Mouse (Mus musculus) G1E (cell line): ENCODE data around the gene Smyd5. TPM values are rescaled to one million over a fixed set of nuclear protein-coding genes. Genes with fewer than 3 reads are reported as not detected.

Source experiments
- ATAC-seq: 2 replicates; pipeline ENCODE4 v1.8.0; 2016; ENCODE audit warnings: mild to moderate bottlenecking; ENCODE audit not compliant: insufficient number of reproducible peaks, poor library complexity, low FRiP score, severe bottlenecking; ENCODE audit errors: extremely low read depth
- DNase-seq: peaks from one replicate; pipeline ENCODE4 v3.0.0; 2012; ENCODE audit warnings: low spot score
- H3K27me3 ChIP-seq: 2 replicates; pipeline ENCODE4 v1.6.1; 2012; ENCODE audit warnings: mild to moderate bottlenecking, low read length, inconsistent platforms; ENCODE audit not compliant: insufficient read depth
- H3K36me3 ChIP-seq: replicated peaks from 2 replicates; pipeline ENCODE3; 2012; ENCODE audit warnings: mild to moderate bottlenecking, inconsistent platforms
- H3K4me1 ChIP-seq: 2 replicates; pipeline ENCODE4 v1.6.1; 2012; ENCODE audit warnings: low read depth, low read length, inconsistent platforms, mixed read lengths; ENCODE audit not compliant: insufficient read depth
- H3K4me3 ChIP-seq: 2 replicates; pipeline ENCODE4 v1.5.1; 2012; ENCODE audit warnings: low read depth, mild to moderate bottlenecking, inconsistent platforms, low read length, moderate library complexity, mixed read lengths
- H3K9me3 ChIP-seq: replicated peaks from 2 replicates; pipeline ENCODE4 v1.6.1; 2012; ENCODE audit warnings: inconsistent platforms
- CTCF ChIP-seq: IDR thresholded peaks from 2 replicates; pipeline ENCODE4 v1.5.1; 2012; ENCODE audit warnings: low read depth, low read length, inconsistent platforms, mixed read lengths
- GATA1 ChIP-seq: IDR thresholded peaks from 2 replicates; pipeline ENCODE4 v1.6.1; 2012; ENCODE audit warnings: borderline replicate concordance, low read length, inconsistent platforms, mixed read lengths
- GATA2 ChIP-seq: IDR thresholded peaks from 2 replicates; pipeline ENCODE4 v1.6.1; 2012; ENCODE audit warnings: low read depth, low read length, inconsistent platforms, borderline replicate concordance
- POLR2AphosphoS5 ChIP-seq: IDR thresholded peaks from 2 replicates; pipeline ENCODE4 v1.6.1; 2012; ENCODE audit warnings: low read depth, low read length, inconsistent platforms; ENCODE audit not compliant: insufficient replicate concordance
- TAL1 ChIP-seq: conservative IDR thresholded peaks from 2 replicates; pipeline ENCODE4 v1.6.1; 2012; ENCODE audit warnings: low read depth, low read length, inconsistent platforms, mixed read lengths
- polyA plus RNA-seq: library from polyadenylated mRNA; stranded (reverse); fragments of >175 nt; gene quantifications from 2 replicates; pipeline ENCODE4 v1.2.3, GENCODE M21; 2012
- total RNA-seq, 2 experiments: library from RNA; stranded (forward) in 1 of 2; stranded (reverse) in 1 of 2; fragments of 200-1000 nt in 1 of 2; fragments of >200 nt in 1 of 2; fragmentation: Nextera tagmentation in 1 of 2; gene quantifications; 2 replicates each; pipeline ENCODE4 v1.2.3; 2014 to 2017

Smyd5 gene
- total and polyA plus RNA-seq, 3 experiments: 33.1 to 36.7 (median 35.9) TPM

DNA sequence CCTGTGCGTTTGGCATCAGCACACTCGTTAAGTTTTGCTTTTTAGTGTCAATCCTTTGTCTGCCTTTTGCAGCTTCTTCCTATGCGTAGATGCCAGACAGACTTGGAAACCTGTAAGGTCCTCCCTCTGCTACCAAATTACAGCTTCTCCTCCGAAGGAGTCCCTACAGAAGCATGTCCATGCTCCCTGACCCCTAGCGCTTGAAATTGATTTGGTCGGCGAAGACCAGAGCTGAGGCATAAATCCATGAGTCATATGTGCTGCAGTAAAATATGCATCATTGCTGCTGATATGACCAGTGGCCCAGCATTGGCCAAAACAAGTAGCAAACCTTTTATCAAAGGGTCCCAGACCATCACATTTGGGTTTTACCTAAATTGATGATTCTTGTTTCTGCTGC, 21.0 kb downstream of the Smyd5 start:
- Histone ChIP-seq H3K27me3 (no peaks in the 10 kb centered on the region), H3K4me1 (peaks cover 63% of the 10 kb centered on the region), H3K36me3 (peaks cover 64% of the 10 kb centered on the region), H3K4me3 (peak overlapping the region; percentile 94), H3K9me3 (no peaks in the 10 kb centered on the region)
- ATAC-seq: no peak
- no peak for DNase-seq
- TF ChIP-seq GATA2 (no peak), CTCF (no peak), POLR2AphosphoS5 (no peak), TAL1 (no peak), GATA1 (no peak)

DNA sequence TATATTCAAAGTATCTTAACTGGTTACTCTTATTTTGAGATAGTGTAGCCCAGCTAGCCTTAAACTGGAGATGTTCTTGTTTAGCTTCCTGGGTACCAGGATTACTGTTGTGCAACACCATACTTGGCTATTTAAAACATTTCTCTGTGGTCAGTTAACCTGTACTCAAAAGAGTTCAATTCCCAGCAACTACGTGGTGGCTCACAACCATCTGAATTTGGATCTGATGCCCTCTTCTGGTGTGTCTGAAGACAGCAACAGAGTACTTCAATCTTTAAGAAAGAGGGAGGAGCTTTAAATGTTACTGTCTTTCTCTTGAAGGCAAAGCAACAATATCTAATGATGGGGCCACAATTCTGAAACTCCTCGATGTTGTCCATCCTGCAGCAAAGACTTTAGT, 27.8 kb downstream of the Smyd5 start:
- H3K27me3 ChIP-seq: no peaks in the 10 kb centered on the region
- peaks cover 34% of the 10 kb centered on the region for H3K4me1 ChIP-seq
- no peak for DNase-seq
- no peaks in the 10 kb centered on the region for H3K9me3 ChIP-seq
- H3K4me3 ChIP-seq: no peak overlapping the region
- no peak for TF ChIP-seq GATA1
- no peak for TF ChIP-seq POLR2AphosphoS5
- TF ChIP-seq TAL1: no peak
- no peak for TF ChIP-seq CTCF
- no peak for TF ChIP-seq GATA2
- no peak for ATAC-seq
- H3K36me3 ChIP-seq: peaks cover 92% of the 10 kb centered on the region

DNA sequence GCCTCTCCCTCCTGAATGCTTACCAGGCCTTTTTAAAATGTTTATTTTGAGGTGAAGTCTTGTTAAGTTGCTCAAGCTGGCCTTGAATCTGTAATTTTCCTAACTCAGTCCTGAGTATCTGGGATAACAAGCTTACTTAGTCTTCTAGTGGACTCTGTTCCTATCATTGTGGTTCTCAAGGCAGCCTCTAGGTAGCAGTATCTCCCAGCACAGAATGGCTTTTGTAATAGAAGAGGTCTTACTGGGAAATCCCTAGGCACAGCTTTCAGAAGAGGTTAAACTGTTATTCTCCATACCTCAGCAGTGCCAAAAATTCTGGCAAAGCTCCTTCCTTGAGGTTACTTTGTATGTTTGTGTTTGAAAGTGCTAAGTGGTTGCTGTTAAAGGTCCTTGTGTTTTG, 33.6 kb downstream of the Smyd5 start:
- no peaks in the 10 kb centered on the region for H3K9me3 ChIP-seq
- no peak overlapping the region for H3K4me3 ChIP-seq
- no peak for TF ChIP-seq GATA2
- no peak for TF ChIP-seq GATA1
- TF ChIP-seq POLR2AphosphoS5: no peak
- TF ChIP-seq TAL1: no peak
- TF ChIP-seq CTCF: no peak
- H3K27me3 ChIP-seq: no peaks in the 10 kb centered on the region
- ATAC-seq (no peak), DNase-seq (no peak)
- H3K4me1 ChIP-seq: peaks cover 3% of the 10 kb centered on the region; the same call in 1 of the 2 replicates
- H3K36me3 ChIP-seq: peaks cover 98% of the 10 kb centered on the region

GRCm38 (mm10) chr6:85469660-85470430, 38.1 kb downstream of the Smyd5 start:
- Histone ChIP-seq H3K4me3 (no peak overlapping the region), H3K27me3 (peaks cover 23% of the 10 kb centered on the region; the same call in 1 of the 2 replicates), H3K4me1 (peaks cover 3% of the 10 kb centered on the region; the same call in 1 of the 2 replicates), H3K9me3 (no peaks in the 10 kb centered on the region), H3K36me3 (peaks cover 54% of the 10 kb centered on the region)
- DNase-seq (no peak), ATAC-seq (no peak)
- TF ChIP-seq CTCF: no peak
- TF ChIP-seq POLR2AphosphoS5: 0 out of 2 replicates have a peak, but pooled peaks have one; percentile 74
- TF ChIP-seq TAL1: no peak
- no peak for TF ChIP-seq GATA1

- Histone ChIP-seq H3K36me3 (peaks cover 33% of the 10 kb centered on the region), H3K27me3 (peaks cover 34% of the 10 kb centered on the region), H3K9me3 (no peaks in the 10 kb centered on the region), H3K4me1 (no peaks in the 10 kb centered on the region; the same call in 1 of the 2 replicates), H3K4me3 (no peak overlapping the region)
- ATAC-seq (no peak), DNase-seq (no peak)
- TF ChIP-seq GATA2: no peak
- TF ChIP-seq TAL1: no peak
- TF ChIP-seq GATA1: no peak
- TF ChIP-seq CTCF: no peak
- TF ChIP-seq POLR2AphosphoS5: no peak
These were observed 40.2 kb downstream of the Smyd5 start for GRCm38 (mm10) chr6:85471962-85472361.

DNA sequence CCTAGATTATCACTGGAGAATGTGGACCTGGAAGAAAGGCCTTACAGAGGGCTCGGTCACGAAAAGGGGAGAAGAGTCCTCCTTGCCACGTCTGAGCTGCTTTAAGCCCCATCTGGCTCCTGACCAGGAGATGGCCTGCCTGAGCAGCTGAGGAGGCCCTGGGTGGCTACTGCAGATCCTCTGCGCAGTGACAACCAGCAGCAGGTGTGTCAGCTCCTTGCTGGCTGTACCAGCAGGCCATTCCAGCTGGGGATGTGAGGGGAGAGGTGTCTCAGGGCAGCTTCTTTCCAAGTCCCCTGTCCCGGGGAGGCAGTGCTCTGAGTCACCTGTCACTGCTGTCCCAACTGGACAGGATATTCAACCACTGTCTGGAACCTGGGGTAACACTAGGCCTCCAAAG, 40.8 kb downstream of the Smyd5 start:
- TF ChIP-seq GATA2 (no peak), POLR2AphosphoS5 (no peak), GATA1 (no peak), CTCF (no peak), TAL1 (no peak)
- ATAC-seq (no peak), DNase-seq (no peak)
- H3K36me3 ChIP-seq: peaks cover 27% of the 10 kb centered on the region
- H3K9me3 ChIP-seq: no peaks in the 10 kb centered on the region
- no peaks in the 10 kb centered on the region; the same call in none of the 2 replicates for H3K4me1 ChIP-seq
- H3K27me3 ChIP-seq: peaks cover 35% of the 10 kb centered on the region
- H3K4me3 ChIP-seq: no peak overlapping the region
